In the genomic region with DNA sequence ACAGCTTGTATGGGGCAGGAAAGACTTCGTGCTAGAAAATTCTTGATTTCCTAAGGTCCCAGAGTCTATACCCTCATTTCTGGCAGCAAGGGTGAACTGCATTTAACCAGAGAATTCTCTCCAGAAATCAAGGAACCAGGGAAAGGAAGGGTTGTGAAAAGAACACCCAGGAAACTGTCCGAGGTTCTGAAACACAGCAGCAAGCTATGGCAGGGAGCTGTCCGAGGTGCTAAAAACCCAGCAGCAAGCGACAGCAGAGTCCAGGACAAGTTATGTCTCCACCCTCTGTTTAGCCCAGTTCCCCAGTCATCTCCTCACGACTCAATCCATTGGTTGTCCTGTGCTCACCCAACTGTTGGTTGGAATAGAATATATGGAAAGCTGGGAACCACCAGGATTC, we compare ENCODE assay signal across 8 mouse cellular contexts.
A peak's percentile ranks its signal among the peaks of the same experiment; 100 is the strongest.
DNase-seq lines count a peak whose midpoint lies in the region; ATAC-seq and TF ChIP-seq lines count a peak whose summit lies in the region.

No protein-coding gene starts in this region.

- no peaks in the 10 kb centered on the region for H3K79me2 ChIP-seq in MEL (ENCODE audit: control insufficient read depth, insufficient read depth, low read length, poor library complexity)

- TF ChIP-seq CTCF in MEL (IDR thresholded peaks at IDR 0.05 in 2 of 3, conservative IDR thresholded peaks at IDR 0.05 in 1 of 3; ENCODE audit: control insufficient read depth in 1 of 3, insufficient read depth in 1 of 3, low read depth in 2 of 3, low read length in 3 of 3, poor library complexity in 1 of 3, severe bottlenecking in 1 of 3), result no peak

- TF ChIP-seq POLR2A in MEL (IDR thresholded peaks at IDR 0.05; ENCODE audit: control insufficient read depth in 1 of 2, insufficient read depth in 1 of 2, low read depth in 1 of 2, low read length in 2 of 2, poor library complexity in 1 of 2), result no peak

- H3K9ac ChIP-seq in kidney, embryonic 15.5 days, result no peak overlapping the region
- H3K9ac ChIP-seq in MEL (ENCODE audit: control insufficient read depth, low read depth, low read length, poor library complexity, severe bottlenecking), result no peak overlapping the region

- no peaks in the 10 kb centered on the region for H3K27me3 ChIP-seq in kidney, embryonic 15.5 days
- no peaks in the 10 kb centered on the region for H3K27me3 ChIP-seq in MEL (ENCODE audit: control insufficient read depth in 1 of 2, insufficient read depth in 2 of 2, low read length in 2 of 2)

- 6% methylated on average over 5 of the region's 5 CpGs for WGBS in kidney, embryonic 15.5 days

- H3K4me2 ChIP-seq in kidney, embryonic 15.5 days, result no peak overlapping the region

- peak; percentile 67 for DNase-seq in kidney, adult 18-20 months
- DNase-seq in MEL (ENCODE audit: low read depth, low spot score), result peak; percentile 71
- peak; percentile 37 for DNase-seq in c-Kit-positive CD71-positive TER-119-negative erythroid progenitor cells, embryonic 14.5 days (ENCODE audit: low read depth)
- DNase-seq in induced T-regulatory cell, adult 2 months (ENCODE audit: low read depth), result peak; percentile 61
- peak; percentile 72 for DNase-seq in lung, postnatal 36 days
- peak; percentile 40 for DNase-seq in urinary bladder, adult 2 months (ENCODE audit: low spot score)

- no peak for ATAC-seq in kidney, embryonic 15.5 days (replicated peaks; ENCODE audit: low FRiP score)
- no peak for ATAC-seq in activated CD4-positive, CD25-positive, alpha-beta regulatory T cell, adult 4 months

- H3K27ac ChIP-seq in kidney, embryonic 15.5 days, result no peak overlapping the region
- H3K27ac ChIP-seq in MEL (ENCODE audit: control insufficient read depth, low read depth, low read length), result no peak overlapping the region

- H3K4me1 ChIP-seq in kidney, embryonic 15.5 days, result no peaks in the 10 kb centered on the region
- H3K4me1 ChIP-seq in MEL (ENCODE audit: control insufficient read depth in 1 of 2, insufficient read depth in 2 of 2, low read length in 2 of 2), result no peaks in the 10 kb centered on the region

- H3K4me3 ChIP-seq in kidney, embryonic 15.5 days (replicated peaks), result no peak overlapping the region
- H3K4me3 ChIP-seq in MEL (ENCODE audit: control insufficient read depth in 1 of 2, insufficient read depth in 1 of 2, low read depth in 2 of 2, low read length in 2 of 2), result no peak overlapping the region

- H3K9me3 ChIP-seq in kidney, embryonic 15.5 days (replicated peaks), result no peaks in the 10 kb centered on the region
- no peaks in the 10 kb centered on the region for H3K9me3 ChIP-seq in MEL (replicated peaks; ENCODE audit: insufficient read depth, low read length)

- H3K36me3 ChIP-seq in kidney, embryonic 15.5 days, result no peaks in the 10 kb centered on the region
- H3K36me3 ChIP-seq in MEL (ENCODE audit: control insufficient read depth in 1 of 2, insufficient read depth in 2 of 2, low read length in 2 of 2), result no peaks in the 10 kb centered on the region

- no peak for TF ChIP-seq RAD21 in MEL (IDR thresholded peaks at IDR 0.05; ENCODE audit: low read depth, low read length)

- no peak for TF ChIP-seq EP300 in MEL (IDR thresholded peaks at IDR 0.05; ENCODE audit: low read depth in 1 of 2, low read length in 2 of 2)

TF ChIP-seq in MEL, 35 proteins besides CTCF, POLR2A, EP300 and RAD21:
- TF ChIP-seq ZC3H11A (IDR thresholded peaks at IDR 0.05; ENCODE audit: low read depth, low read length) (0 out of 2 replicates have a peak, but pooled peaks have one; percentile 4), SIN3A (IDR thresholded peaks at IDR 0.05; ENCODE audit: low read length) (peak; percentile 94), GABPA (IDR thresholded peaks at IDR 0.05; ENCODE audit: low read depth, low read length) (no peak), MXI1 (IDR thresholded peaks at IDR 0.05; ENCODE audit: low read depth, low read length) (peak; percentile 69)
